Mouse (Mus musculus): ENCODE data around the gene Alcam.

Alcam gene

GRCm38 (mm10) chr16:52263751-52264150, 190.1 kb downstream of the Alcam start:
- DNase-seq (ENCODE audit: inconsistent age in 2 of 2, low spot score in 1 of 2), result no peak

GRCm38 (mm10) chr16:52262582-52262981, 191.3 kb downstream of the Alcam start:
- no peak for DNase-seq (ENCODE audit: inconsistent age in 2 of 2, low spot score in 1 of 2)

GRCm38 (mm10) chr16:52261755-52262154, 192.1 kb downstream of the Alcam start:
- DNase-seq (ENCODE audit: inconsistent age in 2 of 2, low spot score in 1 of 2), result no peak

DNA sequence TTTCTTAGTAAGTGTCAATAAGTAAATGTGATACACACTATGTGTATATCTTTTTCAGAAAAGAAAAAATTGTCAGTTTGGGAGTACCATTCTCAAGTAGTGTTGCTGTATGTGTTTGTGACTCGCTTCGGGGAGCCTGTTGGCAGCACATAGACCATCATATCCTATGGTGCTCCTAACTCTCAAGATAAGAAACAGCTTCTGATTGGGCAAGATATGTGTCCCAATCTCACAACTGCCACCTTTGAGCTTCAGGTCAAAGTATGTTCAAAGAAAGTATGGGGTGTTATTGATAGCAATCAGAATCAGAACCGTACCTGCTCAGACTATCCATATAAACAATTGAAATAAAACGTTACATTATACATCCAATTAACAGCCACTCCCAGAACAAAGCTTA, 202.9 kb downstream of the Alcam start:
- DNase-seq (ENCODE audit: inconsistent age in 2 of 2, low spot score in 1 of 2), result no peak

DNA sequence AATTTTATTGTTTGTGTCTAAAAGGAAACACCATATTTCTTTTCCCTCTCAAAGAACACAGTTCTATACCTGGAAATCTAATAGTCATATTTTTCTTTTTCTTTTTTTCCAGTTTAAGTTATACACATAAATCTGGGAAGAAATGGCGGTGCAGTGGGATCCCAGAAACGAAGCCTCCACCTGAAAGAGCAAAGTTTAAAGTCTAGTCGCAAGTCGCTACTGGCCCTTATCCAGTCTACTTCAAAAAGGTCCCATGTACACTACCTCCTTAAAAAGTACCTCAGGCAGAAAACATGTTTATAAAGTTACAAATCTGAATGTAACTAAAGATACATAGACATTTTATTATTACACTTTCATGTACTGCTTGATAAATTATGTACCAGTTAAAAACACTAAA, 203.7 kb downstream of the Alcam start:
- DNase-seq (ENCODE audit: inconsistent age in 2 of 2, low spot score in 1 of 2), result no peak

GRCm38 (mm10) chr16:52243421-52243973, 210.4 kb downstream of the Alcam start:
- DNase-seq (ENCODE audit: inconsistent age in 2 of 2, low spot score in 1 of 2), result no peak

DNA sequence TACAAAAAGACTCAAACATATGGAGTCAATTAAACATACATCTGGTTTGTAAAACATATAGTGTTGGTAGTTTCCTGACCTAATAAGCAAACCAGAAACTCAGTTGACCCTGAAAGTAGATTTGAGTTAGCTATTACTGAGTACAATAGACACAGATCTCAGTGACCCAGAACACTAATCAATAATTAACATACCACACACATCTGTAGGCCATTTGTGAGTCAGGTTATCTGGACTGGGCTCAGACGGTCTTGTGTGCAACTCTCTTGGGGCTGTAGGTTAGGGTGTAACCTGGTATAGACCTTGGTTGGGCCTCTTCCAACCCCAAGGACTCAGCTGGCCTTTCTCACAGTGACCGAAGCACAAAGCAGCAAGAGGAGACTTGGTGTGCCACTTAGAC, 211.7 kb downstream of the Alcam start:
- DNase-seq (ENCODE audit: inconsistent age in 2 of 2, low spot score in 1 of 2), result no peak

DNA sequence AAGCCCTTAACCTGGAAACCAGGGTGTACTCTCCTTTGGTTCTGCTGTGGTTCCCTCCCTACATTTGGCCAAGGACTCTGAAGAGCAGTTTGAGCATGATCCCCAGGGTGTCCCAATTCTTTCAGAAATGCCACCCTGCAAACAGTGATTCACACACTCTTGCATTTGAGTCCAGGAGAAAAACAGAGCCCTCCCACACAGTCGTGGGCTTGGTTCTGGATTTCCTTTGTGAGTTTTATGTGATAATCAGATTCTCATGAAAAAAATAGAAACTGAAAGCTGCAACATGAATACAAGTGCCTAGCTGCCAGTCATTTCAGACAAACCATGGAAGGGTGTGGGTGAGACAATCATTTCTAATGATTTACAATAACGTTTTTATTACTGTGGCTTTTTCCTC, 223.9 kb downstream of the Alcam start:
- no peak for DNase-seq (ENCODE audit: inconsistent age in 2 of 2, low spot score in 1 of 2)

- DNase-seq (ENCODE audit: inconsistent age in 2 of 2, low spot score in 1 of 2), result no peak
Measured at GRCm38 (mm10) chr16:52229446-52229845, 224.4 kb downstream of the Alcam start.

- DNase-seq (ENCODE audit: inconsistent age in 2 of 2, low spot score in 1 of 2), result no peak
Measured at GRCm38 (mm10) chr16:52222896-52223295, 231.0 kb downstream of the Alcam start.

DNA sequence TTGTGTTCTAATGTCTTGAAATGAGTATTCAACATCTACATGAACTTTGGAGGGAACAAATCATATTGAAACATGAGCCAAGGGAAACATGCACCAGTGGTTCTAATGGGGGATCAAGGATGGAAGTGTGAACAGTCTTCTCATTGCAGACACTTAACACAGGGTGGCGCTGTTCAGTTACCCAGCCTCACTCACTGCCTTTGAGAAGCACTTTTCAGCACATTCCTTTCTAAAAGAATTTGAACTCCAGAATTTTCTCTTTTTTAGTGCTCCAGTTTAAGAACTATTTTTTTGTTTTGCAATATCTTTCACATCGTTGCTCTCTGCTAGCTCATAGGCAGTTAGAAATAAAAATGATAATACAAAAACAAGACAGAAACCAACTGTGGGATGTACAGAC, 234.8 kb downstream of the Alcam start:
- peak in 1 of 2 experiments; percentile 56 for DNase-seq (ENCODE audit: inconsistent age in 2 of 2, low spot score in 1 of 2)

DNA sequence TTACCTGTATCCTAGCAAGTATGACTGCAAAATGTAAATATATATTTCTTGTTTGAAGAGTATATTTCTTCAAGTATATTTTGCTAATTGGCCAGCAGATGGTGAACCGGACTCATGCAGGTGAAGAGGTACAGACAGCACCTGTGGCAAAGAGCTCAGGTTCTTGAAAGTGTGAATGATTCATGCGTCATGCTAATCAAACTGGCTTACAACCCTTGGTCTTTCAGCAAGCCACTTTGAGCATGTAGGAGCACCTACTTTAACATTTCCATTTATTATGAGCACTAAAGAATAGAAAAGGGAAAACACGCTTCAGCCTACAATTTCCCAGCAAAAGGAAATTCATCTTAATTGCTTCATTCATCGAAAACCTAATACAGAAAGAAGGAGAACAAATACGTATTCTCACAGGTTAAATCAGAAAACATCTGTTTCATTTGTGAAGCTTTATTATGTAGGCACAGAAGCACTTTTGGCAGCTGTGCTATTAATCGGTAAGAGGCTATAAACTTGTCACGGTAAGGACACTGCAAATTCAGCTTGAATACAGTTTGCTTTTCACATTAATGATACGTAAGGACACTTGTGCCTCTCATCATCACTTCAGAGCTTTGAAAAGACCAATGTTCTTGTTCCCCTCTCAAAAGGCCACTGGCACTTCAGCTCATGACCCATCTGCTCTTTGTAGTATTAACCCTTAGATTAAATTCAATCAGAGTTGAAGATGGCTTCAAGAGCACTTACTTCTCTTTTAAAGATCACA, 242.8 kb downstream of the Alcam start:
- DNase-seq (ENCODE audit: inconsistent age in 2 of 2, low spot score in 1 of 2), result no peak

GRCm38 (mm10) chr16:52200107-52200506, 253.8 kb downstream of the Alcam start:
- DNase-seq (ENCODE audit: inconsistent age in 2 of 2, low spot score in 1 of 2), result no peak

All from adrenal gland, adult (tissue).